In the genomic region with DNA sequence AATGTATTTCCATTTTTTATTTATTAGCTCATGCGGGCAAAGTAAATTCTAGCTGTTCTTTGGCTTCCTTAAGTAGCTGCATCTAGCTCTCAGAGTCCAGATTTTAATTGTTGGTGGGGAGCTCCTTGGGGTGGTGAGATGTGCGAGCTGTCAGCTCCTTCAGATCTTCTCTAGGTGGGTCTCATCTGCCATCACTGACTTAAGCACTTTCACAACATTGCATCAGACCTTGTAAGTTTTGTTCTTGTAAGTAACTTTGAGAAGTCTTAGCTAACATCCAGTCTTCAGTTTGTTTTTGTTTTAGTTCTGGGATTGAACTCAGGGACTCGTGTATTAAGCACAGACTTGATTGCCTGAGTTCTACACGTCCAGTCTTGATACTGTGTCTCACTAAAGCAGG, we compare ENCODE assay signal across 17 mouse cellular contexts. TPM values are rescaled to one million over a fixed set of nuclear protein-coding genes. Genes with fewer than 3 reads are reported as not detected.
"Had no signal": no experiment of that assay in that cellular context is flagged by ENCODE, and none has a peak within 500 bp of the region (broad histone marks: within the 10 kb centered on the region; RNA-seq: fewer than 3 reads in every experiment).

No protein-coding gene starts in this region.

- H3K4me3 ChIP-seq: kidney, embryonic 15.5 days; limb, embryonic 13.5 days; liver, embryonic 15.5 days; midbrain, embryonic 15.5 days had no signal

- H3K36me3 ChIP-seq: kidney, embryonic 15.5 days; limb, embryonic 13.5 days; liver, embryonic 15.5 days; midbrain, embryonic 15.5 days had no signal

- DNase-seq: kidney, postnatal 36 days; layer of hippocampus, adult 9-11 months; layer of hippocampus, postnatal 36 days; lung, embryonic 14.5 days; lung, postnatal 4 days; right cerebral cortex, postnatal 14 days; thymus, adult 18-20 months; thymus, postnatal 14 days had no signal

- H3K4me1 ChIP-seq: kidney, embryonic 15.5 days had no signal

- H3K9me3 ChIP-seq: kidney, embryonic 15.5 days; limb, embryonic 13.5 days; liver, embryonic 15.5 days; midbrain, embryonic 15.5 days had no signal

- ATAC-seq: intestine, embryonic 16.5 days; midbrain, embryonic 15.5 days had no signal

- H3K9ac ChIP-seq: kidney, embryonic 15.5 days; limb, embryonic 13.5 days; liver, embryonic 15.5 days; lung, embryonic 14.5 days; midbrain, embryonic 15.5 days had no signal

- H3K27me3 ChIP-seq: kidney, embryonic 15.5 days; limb, embryonic 13.5 days; liver, embryonic 15.5 days; midbrain, embryonic 15.5 days had no signal

- H3K4me2 ChIP-seq: kidney, embryonic 15.5 days; limb, embryonic 13.5 days; liver, embryonic 15.5 days; lung, embryonic 14.5 days; midbrain, embryonic 15.5 days had no signal

- H3K27ac ChIP-seq: kidney, embryonic 15.5 days; limb, embryonic 13.5 days; liver, embryonic 15.5 days; midbrain, embryonic 15.5 days had no signal

RNA-seq across cellular contexts. Expression of a gene that starts 33.0 kb away (rescaled TPM):
- total RNA-seq: layer of hippocampus, adult 18-20 months; layer of hippocampus, postnatal 36 days had no signal
- polyA plus RNA-seq: kidney, adult 2 months; liver, adult 2 months; lung, embryonic 14.5 days; neural tube, embryonic 14.5 days had no signal
